Mouse (Mus musculus) megakaryocyte, embryonic 14.5 days (primary cell): Measurements from ENCODE around the gene Bcl2l1.

Experiments
- FLI1 ChIP-seq: IDR thresholded peaks from 2 replicates; pipeline ENCODE4 v1.6.1; 2012; ENCODE audit warnings: low read length, inconsistent platforms, mixed read lengths
- GATA1 ChIP-seq: IDR thresholded peaks from 3 replicates; pipeline ENCODE4 v1.6.1; 2012; ENCODE audit warnings: mixed read lengths, low read length, inconsistent platforms, borderline replicate concordance

DNA sequence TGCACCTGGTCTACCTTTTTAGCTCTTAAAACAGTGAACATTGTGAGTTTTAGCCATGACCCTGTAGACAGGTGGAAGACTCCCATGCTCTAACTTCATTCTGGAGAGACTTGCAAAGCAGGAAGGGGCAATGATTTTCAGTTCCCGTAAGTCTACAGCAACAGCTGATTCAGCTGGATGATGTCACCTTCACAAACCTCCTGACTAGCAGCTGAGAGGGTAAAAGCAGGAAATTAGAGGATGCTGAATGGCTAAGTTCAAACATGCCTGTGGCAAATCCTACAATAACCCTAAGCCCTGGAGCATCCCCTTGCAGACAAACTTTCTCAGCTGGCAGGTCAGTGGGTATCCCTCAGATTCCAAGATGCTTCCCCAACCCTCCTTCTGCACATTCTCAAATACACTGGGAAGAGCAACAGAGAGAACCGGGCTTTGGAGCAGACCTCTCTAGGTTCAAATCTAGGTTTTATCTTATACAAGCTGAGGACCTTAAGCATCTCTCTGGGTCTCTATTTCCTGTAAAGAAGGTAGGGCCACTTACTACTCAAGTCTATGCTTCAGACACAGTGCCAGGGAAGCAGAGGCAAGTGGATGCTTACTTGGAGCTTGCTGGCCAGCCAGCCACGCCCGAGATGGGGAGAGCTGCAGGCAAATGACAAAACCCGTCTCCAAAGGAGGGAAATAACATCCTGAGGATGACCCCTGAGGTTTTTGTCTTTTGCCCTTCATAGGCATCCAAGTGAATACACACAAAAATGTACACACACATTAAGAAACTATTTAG is 21.2 kb downstream of the Bcl2l1 start:
- TF ChIP-seq GATA1 (no peak), FLI1 (no peak)
